Mouse (Mus musculus): Measurements from ENCODE around the gene 1190005I06Rik. TPM values are rescaled to one million over a fixed set of nuclear protein-coding genes. Genes with fewer than 3 reads are reported as not detected.

The 1190005I06Rik gene
- polyA plus RNA-seq, 1 experiment from 2014 or later: 1.2 TPM

GRCm38 (mm10) chr8:120575801-120576200 lies 71.6 kb downstream of the 1190005I06Rik start:
- no peak for ATAC-seq (ENCODE audit: insufficient read depth)
- no peak overlapping the region for H3K4me3 ChIP-seq (replicated peaks)
- no peak overlapping the region for H3K27ac ChIP-seq (replicated peaks)
- no peak overlapping the region for H3K4me2 ChIP-seq
- no peak overlapping the region for H3K9ac ChIP-seq
- peaks cover 99% of the 10 kb centered on the region for H3K36me3 ChIP-seq (replicated peaks)
- no peaks in the 10 kb centered on the region for H3K9me3 ChIP-seq (replicated peaks)
- H3K27me3 ChIP-seq: no peaks in the 10 kb centered on the region
- 81% methylated on average over 9 of the region's 9 CpGs for WGBS (ENCODE audit: insufficient replicate concordance)
- peaks cover 27% of the 10 kb centered on the region for H3K4me1 ChIP-seq (replicated peaks)

DNA sequence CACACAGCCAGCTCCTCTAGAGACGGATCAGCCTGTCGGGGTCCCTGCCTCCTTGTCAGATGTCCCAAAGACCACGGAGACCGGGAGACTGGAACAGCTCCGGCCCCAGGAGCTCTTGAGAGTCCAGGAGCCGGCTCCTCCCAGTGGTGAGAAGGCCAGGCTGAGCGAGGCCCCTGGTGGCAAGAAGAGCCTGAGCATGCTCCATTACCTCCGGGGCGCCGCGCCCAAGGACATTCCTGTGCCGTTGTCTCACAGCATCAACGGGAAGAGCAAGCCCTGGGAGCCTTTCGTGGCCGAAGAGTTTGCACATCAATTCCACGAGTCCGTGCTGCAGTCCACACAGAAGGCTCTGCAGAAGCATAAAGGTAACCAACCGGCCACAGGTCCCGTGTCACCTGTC lies 72.5 kb downstream of the 1190005I06Rik start:
- no peak overlapping the region for H3K4me3 ChIP-seq (replicated peaks)
- H3K27me3 ChIP-seq: no peaks in the 10 kb centered on the region
- peaks cover 30% of the 10 kb centered on the region for H3K4me1 ChIP-seq (replicated peaks)
- H3K9ac ChIP-seq: no peak overlapping the region
- peaks cover 99% of the 10 kb centered on the region for H3K36me3 ChIP-seq (replicated peaks)
- ATAC-seq (ENCODE audit: insufficient read depth): no peak
- no peak overlapping the region for H3K4me2 ChIP-seq
- H3K27ac ChIP-seq (replicated peaks): no peak overlapping the region
- 90% methylated on average over 19 of the region's 19 CpGs for WGBS (ENCODE audit: insufficient replicate concordance)
- no peaks in the 10 kb centered on the region for H3K9me3 ChIP-seq (replicated peaks)

DNA sequence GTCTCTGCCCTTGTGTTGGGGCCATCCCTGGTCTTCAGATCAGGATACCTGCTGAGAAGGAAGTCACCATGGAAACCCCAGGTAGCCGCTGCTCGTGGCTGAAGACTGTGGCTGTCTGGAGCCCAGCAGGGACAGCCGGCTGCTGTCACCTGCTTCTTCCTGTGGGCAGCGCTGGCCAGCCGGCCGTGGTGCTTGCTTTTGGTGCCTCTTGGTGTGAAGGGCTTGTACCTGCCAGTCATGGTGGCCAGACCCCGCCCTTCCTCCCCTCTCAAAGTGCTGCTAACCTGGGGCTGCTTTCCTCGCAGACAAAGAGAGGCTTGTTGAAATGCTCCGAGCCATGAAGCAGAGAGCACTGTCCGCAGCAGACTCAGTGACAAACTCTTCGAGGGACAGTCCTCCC lies 73.6 kb downstream of the 1190005I06Rik start:
- WGBS (ENCODE audit: insufficient replicate concordance): 83% methylated on average over 11 of the region's 11 CpGs
- H3K9ac ChIP-seq: no peak overlapping the region
- H3K4me1 ChIP-seq (replicated peaks): peaks cover 34% of the 10 kb centered on the region
- H3K9me3 ChIP-seq (replicated peaks): no peaks in the 10 kb centered on the region
- no peak for ATAC-seq (ENCODE audit: insufficient read depth)
- peaks cover 100% of the 10 kb centered on the region for H3K36me3 ChIP-seq (replicated peaks)
- H3K27me3 ChIP-seq: no peaks in the 10 kb centered on the region
- H3K4me2 ChIP-seq: no peak overlapping the region
- no peak overlapping the region for H3K4me3 ChIP-seq (replicated peaks)
- H3K27ac ChIP-seq (replicated peaks): no peak overlapping the region

DNA sequence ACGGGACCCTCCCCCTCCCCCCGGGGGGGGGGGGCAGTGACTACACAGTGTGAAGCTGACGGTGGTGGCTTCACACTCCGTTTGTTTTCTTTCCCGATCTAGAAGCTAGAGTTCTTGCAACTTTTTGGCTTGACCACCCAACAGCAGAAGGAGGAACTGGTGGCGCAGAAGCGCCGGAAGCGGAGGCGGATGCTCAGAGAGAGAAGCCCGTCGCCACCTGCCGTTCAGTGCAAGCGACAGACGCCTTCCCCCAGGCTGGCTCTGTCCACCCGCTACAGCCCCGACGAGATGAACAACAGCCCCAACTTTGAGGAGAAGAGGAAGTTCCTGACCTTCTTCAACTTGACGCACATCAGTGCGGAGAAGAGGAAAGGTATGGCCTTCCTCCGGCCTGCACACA lies 74.9 kb downstream of the 1190005I06Rik start:
- ATAC-seq (ENCODE audit: insufficient read depth): no peak

DNA sequence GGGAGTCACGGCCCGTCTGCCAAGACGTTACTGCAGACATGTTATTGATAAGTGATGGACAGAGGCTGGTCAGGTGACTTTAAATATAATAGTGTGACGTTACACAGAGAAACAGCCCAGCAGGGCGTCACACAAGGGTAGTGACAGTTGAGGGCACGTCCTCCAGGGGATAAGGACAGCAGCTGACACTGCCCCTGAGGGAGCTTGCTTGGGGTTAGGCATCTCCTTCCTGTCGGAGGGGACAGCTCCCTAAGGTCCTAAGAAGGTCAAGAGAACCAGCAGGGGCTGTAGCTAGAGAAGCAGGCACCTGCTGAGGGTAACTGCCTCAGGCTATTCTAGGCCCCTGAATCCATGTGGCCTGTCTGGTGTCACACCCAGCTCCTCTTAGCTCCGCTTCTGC lies 75.9 kb downstream of the 1190005I06Rik start:
- 82% methylated on average over 8 of the region's 8 CpGs for WGBS (ENCODE audit: insufficient replicate concordance)
- Histone ChIP-seq H3K9me3 (replicated peaks) (no peaks in the 10 kb centered on the region), H3K27me3 (no peaks in the 10 kb centered on the region), H3K4me3 (replicated peaks) (no peak overlapping the region), H3K36me3 (replicated peaks) (peaks cover 100% of the 10 kb centered on the region), H3K27ac (replicated peaks) (no peak overlapping the region), H3K4me2 (no peak overlapping the region), H3K9ac (no peak overlapping the region), H3K4me1 (replicated peaks) (peaks cover 34% of the 10 kb centered on the region)
- no peak for ATAC-seq (ENCODE audit: insufficient read depth)

More for the DNA sequence above, 74.9 kb downstream of the 1190005I06Rik start:
- no peak overlapping the region for H3K4me2 ChIP-seq
- WGBS (ENCODE audit: insufficient replicate concordance): 74% methylated on average over 21 of the region's 21 CpGs
- no peak overlapping the region for H3K4me3 ChIP-seq (replicated peaks)
- H3K27me3 ChIP-seq: no peaks in the 10 kb centered on the region
- H3K9ac ChIP-seq: no peak overlapping the region
- H3K9me3 ChIP-seq (replicated peaks): no peaks in the 10 kb centered on the region
- H3K36me3 ChIP-seq (replicated peaks): peaks cover 100% of the 10 kb centered on the region
- H3K27ac ChIP-seq (replicated peaks): no peak overlapping the region
- H3K4me1 ChIP-seq (replicated peaks): peaks cover 34% of the 10 kb centered on the region

GRCm38 (mm10) chr8:120569939-120570715 lies 77.3 kb downstream of the 1190005I06Rik start:
- H3K4me2 ChIP-seq: no peak overlapping the region
- H3K27me3 ChIP-seq: no peaks in the 10 kb centered on the region
- peaks cover 100% of the 10 kb centered on the region for H3K36me3 ChIP-seq (replicated peaks)
- H3K9me3 ChIP-seq (replicated peaks): no peaks in the 10 kb centered on the region
- H3K27ac ChIP-seq (replicated peaks): no peak overlapping the region
- H3K4me1 ChIP-seq (replicated peaks): peaks cover 20% of the 10 kb centered on the region
- H3K4me3 ChIP-seq (replicated peaks): no peak overlapping the region
- H3K9ac ChIP-seq: no peak overlapping the region
- 56% methylated on average over 13 of the region's 13 CpGs for WGBS (ENCODE audit: insufficient replicate concordance)
- no peak for ATAC-seq (ENCODE audit: insufficient read depth)

DNA sequence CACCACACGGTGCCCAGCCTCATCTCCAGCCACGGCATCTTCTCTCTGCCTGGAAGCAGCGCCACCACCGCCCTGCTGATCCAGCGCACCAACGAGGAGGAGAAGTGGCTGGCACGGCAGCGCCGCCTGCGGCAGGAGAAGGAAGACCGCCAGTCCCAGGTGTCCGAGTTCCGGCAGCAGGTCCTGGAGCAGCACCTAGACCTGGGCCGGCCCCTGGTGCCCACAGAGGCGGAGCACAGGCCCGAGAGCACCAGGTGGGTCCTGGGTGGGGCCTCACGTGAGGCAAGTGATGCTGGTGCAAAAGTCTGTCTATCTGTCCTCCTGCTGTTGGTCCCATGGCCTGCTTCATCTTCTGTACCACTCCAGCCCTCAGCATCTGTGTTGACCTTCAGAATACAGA lies 78.3 kb downstream of the 1190005I06Rik start:
- WGBS (ENCODE audit: insufficient replicate concordance): 83% methylated on average over 17 of the region's 17 CpGs
- Histone ChIP-seq H3K9me3 (replicated peaks) (no peaks in the 10 kb centered on the region), H3K27me3 (no peaks in the 10 kb centered on the region), H3K4me1 (replicated peaks) (peaks cover 22% of the 10 kb centered on the region), H3K4me2 (no peak overlapping the region), H3K4me3 (replicated peaks) (no peak overlapping the region), H3K27ac (replicated peaks) (no peak overlapping the region), H3K36me3 (replicated peaks) (peaks cover 100% of the 10 kb centered on the region), H3K9ac (no peak overlapping the region)
- no peak for ATAC-seq (ENCODE audit: insufficient read depth)

DNA sequence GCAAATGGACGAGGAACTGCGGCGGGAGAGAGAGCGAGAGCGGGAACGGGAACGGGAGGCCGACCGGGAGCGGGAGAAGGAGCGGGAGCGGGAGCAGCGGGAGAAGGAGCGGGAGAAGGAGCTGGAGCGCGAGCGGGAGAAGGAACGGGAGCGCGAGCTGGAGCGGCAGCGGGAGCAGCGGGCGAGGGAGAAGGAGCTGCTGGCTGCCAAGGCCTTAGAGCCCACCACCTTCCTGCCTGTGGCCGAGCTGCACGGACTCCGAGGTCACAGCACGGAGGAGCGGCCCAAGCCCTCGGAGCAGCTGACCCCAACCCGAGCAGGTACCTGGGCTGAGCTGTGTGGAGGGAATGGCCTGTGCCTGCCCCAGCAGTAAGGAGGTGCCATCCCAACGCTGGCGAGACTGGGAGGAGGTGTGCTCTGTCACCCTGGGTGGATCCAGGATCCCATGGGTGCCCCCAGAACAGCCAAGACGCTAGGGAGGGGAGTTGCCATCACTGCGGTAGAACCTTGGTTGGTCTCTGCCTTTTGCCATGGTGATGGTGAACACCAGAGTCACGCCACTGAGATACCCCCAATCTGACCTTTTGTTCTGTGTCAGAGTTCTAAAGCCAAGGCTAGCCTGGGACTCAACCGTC lies 79.2 kb downstream of the 1190005I06Rik start:
- H3K27ac ChIP-seq (replicated peaks): no peak overlapping the region
- no peak overlapping the region for H3K4me2 ChIP-seq
- no peak overlapping the region for H3K4me3 ChIP-seq (replicated peaks)
- no peak for ATAC-seq (ENCODE audit: insufficient read depth)
- H3K9ac ChIP-seq: no peak overlapping the region
- peaks cover 100% of the 10 kb centered on the region for H3K36me3 ChIP-seq (replicated peaks)
- peaks cover 29% of the 10 kb centered on the region for H3K4me1 ChIP-seq (replicated peaks)
- 92% methylated on average over 37 of the region's 37 CpGs for WGBS (ENCODE audit: insufficient replicate concordance)
- no peaks in the 10 kb centered on the region for H3K9me3 ChIP-seq (replicated peaks)
- H3K27me3 ChIP-seq: no peaks in the 10 kb centered on the region

- no peaks in the 10 kb centered on the region for H3K27me3 ChIP-seq
- H3K4me2 ChIP-seq: no peak overlapping the region
- H3K4me3 ChIP-seq (replicated peaks): no peak overlapping the region
- WGBS (ENCODE audit: insufficient replicate concordance): 96% methylated on average over 17 of the region's 17 CpGs
- no peak for ATAC-seq (ENCODE audit: insufficient read depth)
- no peak overlapping the region for H3K27ac ChIP-seq (replicated peaks)
- no peak overlapping the region for H3K9ac ChIP-seq
- H3K36me3 ChIP-seq (replicated peaks): peaks cover 100% of the 10 kb centered on the region
- H3K4me1 ChIP-seq (replicated peaks): peaks cover 31% of the 10 kb centered on the region
- H3K9me3 ChIP-seq (replicated peaks): no peaks in the 10 kb centered on the region
These were observed 79.7 kb downstream of the 1190005I06Rik start for GRCm38 (mm10) chr8:120567731-120568130.

GRCm38 (mm10) chr8:120566681-120567080 lies 80.8 kb downstream of the 1190005I06Rik start:
- Histone ChIP-seq H3K4me3 (replicated peaks) (no peak overlapping the region), H3K9ac (no peak overlapping the region), H3K36me3 (replicated peaks) (peaks cover 100% of the 10 kb centered on the region), H3K9me3 (replicated peaks) (no peaks in the 10 kb centered on the region), H3K27ac (replicated peaks) (no peak overlapping the region), H3K4me1 (replicated peaks) (peaks cover 37% of the 10 kb centered on the region), H3K4me2 (no peak overlapping the region), H3K27me3 (no peaks in the 10 kb centered on the region)
- WGBS (ENCODE audit: insufficient replicate concordance): 90% methylated on average over 8 of the region's 8 CpGs
- ATAC-seq (ENCODE audit: insufficient read depth): no peak

GRCm38 (mm10) chr8:120565151-120565711 lies 82.2 kb downstream of the 1190005I06Rik start:
- WGBS (ENCODE audit: insufficient replicate concordance): 68% methylated on average over 7 of the region's 7 CpGs
- peaks cover 99% of the 10 kb centered on the region for H3K36me3 ChIP-seq (replicated peaks)

More at GRCm38 (mm10) chr8:120565151-120565711, 82.2 kb downstream of the 1190005I06Rik start:
- Histone ChIP-seq H3K4me2 (no peak overlapping the region), H3K4me3 (replicated peaks) (no peak overlapping the region), H3K9me3 (replicated peaks) (no peaks in the 10 kb centered on the region), H3K27ac (replicated peaks) (no peak overlapping the region), H3K4me1 (replicated peaks) (peaks cover 40% of the 10 kb centered on the region), H3K27me3 (no peaks in the 10 kb centered on the region), H3K9ac (no peak overlapping the region)
- no peak for ATAC-seq (ENCODE audit: insufficient read depth)

Data from liver, embryonic 15.5 days (tissue).